Mouse (Mus musculus) embryo, embryonic 11 days (tissue): ENCODE measurements around the gene Adgrd1.

Experiments used
- DNase-seq: peaks from one replicate; pipeline ENCODE4 v3.0.0-alpha.2; 2015

Gene Adgrd1

DNA sequence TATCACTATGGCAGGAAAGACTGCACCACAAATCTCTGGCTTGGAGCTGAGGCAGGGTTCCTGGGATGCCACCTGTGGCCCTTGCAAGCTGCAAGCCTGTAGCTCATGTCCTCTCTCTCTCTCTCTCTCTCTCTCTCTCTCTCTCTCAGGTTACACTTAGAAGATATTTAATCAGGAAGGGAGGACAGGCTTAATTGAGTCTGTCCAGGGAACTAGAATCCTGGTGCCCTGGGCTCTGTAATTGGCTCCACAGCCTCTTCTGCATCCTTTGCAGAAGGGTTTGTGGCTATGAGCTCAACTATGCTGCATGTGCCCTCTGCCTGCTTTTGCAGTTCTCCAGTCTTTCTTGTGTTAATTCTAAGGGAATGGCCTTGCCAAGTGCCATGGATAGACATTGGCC, 111.7 kb downstream of the Adgrd1 start:
- no peak for DNase-seq

DNA sequence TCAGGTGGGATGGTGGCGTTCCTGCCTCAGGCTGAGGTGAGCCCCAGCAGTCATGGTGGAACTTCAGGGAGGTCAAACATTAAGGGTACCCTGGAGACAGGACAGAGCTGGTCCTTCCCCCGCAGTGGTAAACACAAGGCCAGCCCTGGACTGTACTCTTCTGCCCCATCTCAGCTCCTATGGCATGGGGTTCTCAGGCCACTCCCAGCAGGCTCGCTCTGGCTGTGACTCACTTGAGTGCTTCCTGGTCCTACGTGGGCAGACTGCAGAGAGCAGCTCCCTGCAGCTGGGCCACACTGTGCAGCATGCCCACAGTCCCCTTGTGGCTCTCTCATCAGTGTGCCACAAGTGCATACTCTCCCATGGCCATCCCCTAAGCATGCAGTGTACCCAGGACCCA, 112.3 kb downstream of the Adgrd1 start:
- DNase-seq = no peak

DNA sequence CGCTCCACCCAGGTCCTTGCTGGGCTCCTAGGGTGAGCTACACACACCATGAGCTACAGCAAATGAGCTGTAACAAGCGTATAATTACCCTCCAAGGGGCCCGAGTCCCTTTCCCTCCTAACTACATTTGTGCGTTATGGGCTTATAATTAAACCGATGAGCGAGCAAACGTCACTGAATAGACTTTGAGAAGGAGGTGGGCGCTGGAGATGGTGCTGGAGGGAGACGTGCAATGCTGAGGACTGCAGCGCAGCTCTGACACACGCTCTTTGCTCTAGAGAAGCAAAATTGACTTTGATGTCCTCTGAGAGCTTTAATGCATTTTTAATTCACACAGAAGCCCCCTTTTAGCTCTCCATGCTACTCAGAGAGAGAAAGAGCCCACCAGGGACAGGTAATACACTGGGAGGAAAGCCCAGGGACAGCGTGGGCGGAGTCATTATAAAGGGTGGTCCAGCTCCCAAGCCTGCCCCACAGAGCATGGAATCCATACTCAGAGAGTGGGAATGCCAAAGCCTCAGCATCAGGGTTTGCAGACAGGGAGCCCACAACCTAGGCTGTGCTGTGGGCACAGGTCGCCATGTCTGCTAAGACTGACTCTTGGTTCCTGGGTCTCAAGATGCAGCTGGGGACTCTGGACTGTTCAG, 115.0 kb downstream of the Adgrd1 start:
- DNase-seq = no peak

DNA sequence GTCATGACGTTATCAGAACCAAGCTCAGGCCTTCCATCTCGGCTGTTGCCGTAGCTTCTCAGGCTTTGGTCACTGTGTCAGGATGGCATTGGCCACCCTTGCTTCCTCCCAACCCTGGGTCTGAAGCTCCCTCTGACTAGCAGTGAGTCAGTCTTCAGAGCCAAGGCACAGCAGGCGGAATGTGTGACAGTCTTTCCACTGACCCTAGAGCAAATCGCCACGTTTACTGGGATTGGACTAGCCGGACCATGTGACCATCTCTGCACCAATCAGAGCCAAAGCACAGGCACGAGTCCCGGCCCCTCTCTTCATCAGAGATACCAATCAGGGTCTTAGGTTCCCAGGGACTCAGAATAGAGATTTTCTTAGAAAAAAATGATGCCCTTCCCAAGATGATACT, 117.5 kb downstream of the Adgrd1 start:
- DNase-seq = peak; percentile 52

DNA sequence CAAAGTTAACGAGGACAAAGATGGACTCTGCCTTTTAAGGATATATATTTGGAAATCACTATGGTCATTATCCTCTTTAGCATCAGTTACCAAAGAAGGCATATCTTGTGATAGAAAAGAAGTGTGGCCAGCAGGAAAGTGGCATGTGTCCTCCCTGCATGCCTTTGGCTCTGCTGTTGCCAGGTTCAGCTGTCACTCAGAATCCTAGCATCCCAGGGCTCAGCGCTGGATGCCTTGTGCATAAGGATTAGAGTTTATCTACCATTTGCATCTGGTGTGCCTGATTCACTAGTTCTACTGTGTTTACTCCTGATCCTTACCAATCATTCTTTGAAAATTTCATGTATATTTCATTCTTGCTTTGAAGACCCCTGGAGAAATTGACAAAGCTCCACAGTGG, 119.5 kb downstream of the Adgrd1 start:
- DNase-seq = no peak

DNA sequence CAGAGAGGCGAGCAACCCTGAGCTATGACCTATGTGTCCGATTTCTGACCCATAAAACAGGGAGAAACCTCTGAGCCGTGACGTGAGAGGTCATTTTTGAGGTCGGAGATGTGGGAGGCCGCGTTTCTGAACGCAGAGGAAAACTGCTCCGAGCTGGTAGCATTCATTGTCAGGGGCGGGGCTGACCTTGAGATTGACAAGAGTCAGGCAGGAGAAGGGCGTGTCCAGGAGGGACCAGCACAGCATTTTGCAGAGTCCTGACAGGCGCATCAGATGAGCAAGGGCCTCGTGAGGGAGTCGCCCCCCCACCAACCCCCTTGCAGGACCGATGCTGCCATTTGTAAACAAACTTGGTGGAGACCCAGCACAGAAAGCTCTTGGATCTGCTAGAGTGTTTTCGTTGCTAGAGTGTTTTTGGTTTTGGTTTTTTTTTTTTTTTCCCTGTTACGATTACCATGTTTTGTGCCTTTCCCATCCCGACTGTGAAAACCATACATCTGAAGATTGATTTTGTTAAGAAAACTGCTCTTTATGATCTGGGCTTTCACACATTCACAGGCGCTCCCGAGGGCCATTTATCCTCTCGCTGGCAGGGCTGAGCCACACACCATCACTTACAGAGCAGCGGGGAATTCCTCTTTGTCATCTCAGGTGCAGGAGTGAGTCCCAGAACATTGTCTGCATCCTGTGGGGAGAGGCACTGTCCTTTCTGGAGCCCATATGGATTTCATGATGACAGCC, 121.1 kb downstream of the Adgrd1 start:
- peak; percentile 74 for DNase-seq

DNA sequence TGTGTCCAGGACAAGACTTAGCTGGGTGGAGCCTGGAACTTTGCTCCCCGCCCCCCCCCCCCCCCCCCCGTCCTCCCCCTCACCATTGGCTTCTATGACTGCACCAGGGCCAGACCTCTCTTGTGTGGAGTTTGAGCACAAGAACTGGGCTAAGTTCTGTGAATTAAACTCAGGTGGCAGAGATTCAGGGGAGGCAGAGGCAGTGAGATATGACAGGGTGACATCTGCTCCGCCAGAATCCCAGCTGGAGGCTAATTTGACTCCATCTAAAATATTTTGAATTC, 121.6 kb downstream of the Adgrd1 start:
- no peak for DNase-seq

DNA sequence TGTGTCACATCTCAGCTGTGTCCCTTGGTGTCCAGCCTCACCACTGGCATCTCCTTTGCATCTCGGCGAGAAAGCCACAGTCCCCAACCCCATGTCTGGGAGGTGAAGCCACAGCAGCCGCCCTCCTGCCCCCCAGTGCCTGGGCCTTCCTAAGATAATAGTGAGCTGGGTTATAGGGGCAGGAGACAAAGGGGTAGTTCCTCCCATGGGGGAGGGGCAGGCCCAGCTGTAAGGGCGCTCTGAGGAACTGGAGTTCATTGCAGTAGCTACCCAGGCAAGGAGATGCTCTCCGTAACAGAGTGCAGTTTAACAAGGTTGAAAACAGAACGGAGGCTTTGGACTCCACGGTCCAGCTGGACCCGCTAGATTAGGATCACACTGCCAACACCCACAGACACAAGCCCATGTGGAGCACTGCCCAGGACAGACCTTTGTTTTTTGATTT, 122.0 kb downstream of the Adgrd1 start:
- peak; percentile 58 for DNase-seq

DNA sequence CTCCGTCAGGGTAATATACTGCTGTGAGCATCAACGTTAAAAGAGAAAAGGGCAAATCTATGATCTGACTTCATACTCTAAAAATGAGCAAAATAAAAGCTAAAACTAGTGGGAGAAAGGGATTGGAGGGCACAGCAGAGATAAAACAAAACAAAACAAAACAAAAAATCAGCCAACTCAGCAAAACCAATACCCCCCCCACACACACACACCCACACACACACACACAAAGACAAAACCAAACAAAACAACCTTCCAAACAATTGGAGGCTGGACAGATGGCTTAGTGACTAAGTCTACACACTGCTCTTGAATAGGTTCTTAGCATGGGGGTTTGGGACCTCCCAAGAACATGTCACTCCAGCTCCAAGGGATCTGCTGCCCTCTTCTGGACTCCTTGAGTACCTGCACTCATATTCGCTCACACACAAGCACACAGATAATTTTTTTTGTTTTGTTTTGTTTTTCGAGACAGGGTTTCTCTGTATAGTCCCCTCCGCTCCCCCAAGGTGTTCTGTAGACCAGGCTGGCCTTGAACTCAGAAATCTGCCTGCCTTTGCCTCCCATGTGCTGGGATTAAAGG, 122.7 kb downstream of the Adgrd1 start:
- no peak for DNase-seq

DNA sequence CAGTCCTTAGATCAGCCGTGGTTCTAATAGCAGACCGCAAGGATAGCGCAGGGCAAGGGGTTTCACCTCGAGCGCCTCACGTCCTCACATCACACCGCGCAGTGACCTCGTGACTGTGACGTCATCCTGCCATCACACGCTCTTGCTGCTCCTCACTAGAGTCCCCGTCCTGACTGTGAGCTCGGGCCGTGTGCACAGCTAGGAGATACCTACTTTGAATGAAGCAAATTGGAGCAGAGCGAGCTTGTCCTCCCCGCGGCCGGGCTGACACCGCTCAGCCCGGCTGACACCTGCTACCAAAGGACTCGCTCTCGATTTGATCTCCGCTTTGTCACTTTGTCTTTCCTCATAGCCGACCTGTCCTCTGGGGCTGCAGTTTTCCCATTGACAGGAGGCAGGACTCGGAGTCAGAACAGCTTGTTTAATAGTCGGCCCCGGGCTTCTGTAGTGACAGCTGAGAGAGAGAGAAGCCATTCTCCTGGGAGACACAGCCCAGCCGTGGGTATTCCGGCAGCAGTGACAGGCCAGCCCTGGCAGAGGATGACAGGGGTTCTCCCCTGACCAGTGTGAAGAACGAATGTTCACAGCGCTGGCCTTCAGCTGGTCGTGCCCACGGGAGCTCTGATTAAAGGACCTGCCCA, 129.4 kb downstream of the Adgrd1 start:
- no peak for DNase-seq

DNA sequence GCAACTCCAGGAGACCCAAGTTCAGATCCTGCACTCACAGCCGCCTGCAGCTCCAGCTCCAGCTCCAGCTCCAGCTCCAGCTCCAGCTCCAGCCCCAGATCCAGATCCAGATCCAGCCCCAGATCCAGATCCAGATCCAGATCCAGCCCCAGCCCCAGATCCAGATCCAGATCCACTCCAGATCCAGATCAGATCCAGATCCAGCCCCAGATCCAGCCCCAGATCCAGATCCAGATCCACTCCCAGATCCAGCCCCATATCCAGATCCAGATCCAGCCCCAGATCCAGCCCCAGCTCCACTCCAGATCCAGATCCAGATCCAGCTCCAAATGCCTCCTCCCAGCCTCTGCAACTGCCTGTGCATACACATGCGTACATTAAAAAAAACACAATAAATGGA, 131.6 kb downstream of the Adgrd1 start:
- no peak for DNase-seq

DNA sequence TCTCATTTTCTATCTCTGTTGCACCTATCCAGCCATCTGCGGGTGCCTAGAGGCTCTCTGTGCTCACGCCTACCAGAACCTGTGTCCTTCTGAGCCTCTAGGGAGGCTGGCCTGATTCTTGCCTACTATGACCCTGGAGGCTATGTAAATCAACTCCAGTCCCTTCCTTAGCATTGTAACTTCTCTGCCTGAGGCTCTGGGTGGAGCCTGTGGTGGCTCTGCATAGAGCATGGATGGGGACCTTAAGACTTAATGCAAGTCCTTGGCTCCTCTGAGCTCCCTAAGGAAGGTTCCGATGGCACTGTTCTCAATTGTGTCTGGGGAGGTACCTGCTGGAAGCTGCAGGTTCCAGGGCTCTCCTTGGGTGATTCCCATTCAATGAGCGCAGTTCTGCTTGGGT, 136.8 kb downstream of the Adgrd1 start:
- no peak for DNase-seq

DNA sequence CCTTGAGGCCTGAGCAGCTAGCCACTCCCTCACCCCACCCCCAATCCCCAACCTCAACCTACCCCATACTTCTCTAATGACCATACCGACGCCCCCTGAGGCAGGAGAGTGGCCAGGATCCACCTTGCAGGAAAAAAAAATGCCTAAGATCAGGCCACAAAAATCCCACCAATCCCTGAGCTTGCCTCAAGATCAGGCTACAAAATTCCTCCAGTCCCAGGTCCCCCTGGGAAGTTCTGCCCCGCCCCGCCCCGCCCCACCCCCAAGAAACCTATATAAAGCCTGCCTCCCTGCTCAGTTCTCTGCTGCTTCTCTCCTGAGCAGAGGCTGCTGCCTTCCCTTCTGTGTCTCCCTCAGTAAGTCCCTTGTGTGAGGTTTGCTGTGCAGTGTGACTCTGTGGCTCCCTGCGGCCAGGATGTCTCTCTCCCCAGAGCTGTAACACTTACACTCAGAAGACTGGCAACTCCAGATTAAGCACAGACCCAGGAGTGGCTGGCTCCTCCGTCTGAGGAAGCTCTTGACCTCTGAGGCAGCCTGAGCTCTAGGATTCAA, 137.4 kb downstream of the Adgrd1 start:
- DNase-seq = no peak

DNA sequence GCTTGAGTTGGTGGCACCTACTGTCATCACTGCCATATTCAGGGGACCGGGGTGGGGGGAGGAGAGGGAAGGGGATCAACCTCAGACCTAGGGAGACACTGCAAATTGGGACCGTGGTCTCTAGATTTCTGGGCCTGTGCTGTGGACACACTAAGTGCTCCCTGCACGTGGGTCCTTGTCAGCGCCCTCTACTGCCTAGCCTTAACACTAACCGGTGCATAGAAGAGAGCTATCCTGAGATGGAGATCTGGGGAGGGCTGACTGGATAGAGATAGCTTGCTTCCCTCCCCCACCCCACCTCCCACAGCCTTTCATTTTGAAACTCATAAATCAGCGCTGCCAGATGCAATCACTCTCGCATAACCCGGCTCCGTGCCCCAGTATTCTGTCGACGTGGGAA, 139.8 kb downstream of the Adgrd1 start:
- DNase-seq = no peak

DNA sequence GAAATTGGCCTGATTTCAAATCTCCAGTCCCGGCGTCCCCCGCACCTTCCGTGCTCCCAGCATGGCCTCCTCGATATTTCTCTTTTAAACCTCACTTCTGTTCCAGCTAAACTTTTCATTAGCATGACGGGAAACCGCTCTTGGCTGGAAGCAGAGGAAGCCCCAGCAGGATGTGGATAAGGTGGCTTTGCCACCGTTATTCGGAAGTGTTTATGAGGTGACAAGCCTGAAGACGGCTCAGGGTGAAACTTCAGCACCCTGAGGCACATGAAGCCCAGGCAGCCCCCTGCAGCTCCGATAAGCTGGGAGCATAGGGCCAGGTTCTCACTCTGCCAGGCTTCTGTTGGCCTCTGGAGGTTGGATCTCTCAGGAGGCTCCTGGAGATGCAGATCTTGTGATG, 145.3 kb downstream of the Adgrd1 start:
- no peak for DNase-seq

DNA sequence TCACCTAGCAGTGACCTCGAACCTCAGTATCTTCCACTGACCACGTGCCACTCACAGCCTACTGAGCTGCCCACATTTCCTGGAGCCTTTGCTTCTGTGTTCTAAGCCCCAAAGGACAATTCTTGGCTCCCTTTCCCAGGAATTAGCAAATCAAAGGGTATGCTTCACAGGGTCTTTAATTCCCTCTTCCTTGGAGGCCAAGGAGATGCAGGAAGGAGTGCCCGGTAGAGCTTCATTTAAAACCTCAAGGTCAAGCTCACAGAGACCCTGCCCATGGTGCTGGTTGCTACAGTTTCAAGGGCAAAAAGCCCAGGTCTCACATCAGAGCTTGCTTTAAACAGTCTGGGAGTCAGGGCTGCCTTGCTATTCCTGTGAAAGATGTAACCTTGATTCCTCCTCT, 145.7 kb downstream of the Adgrd1 start:
- no peak for DNase-seq

DNA sequence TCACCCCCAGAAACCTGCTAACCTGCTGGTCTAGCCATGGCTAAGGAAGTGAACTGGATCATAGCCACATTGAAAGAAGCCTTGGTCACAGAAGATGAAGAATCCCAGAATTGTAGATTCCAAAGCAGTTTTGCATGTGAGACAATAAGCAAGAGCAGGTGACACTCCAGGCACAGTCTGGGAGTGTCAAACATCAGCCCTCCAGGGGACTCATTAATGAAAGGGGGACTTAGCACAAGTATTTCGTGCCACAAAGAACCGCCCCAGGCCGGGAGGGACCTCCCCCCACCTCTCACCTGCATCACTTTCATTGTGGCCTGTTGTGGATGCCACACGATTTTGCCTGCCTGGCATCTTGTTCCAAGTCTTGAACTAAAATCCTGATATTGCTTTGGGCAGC, 146.6 kb downstream of the Adgrd1 start:
- no peak for DNase-seq

DNA sequence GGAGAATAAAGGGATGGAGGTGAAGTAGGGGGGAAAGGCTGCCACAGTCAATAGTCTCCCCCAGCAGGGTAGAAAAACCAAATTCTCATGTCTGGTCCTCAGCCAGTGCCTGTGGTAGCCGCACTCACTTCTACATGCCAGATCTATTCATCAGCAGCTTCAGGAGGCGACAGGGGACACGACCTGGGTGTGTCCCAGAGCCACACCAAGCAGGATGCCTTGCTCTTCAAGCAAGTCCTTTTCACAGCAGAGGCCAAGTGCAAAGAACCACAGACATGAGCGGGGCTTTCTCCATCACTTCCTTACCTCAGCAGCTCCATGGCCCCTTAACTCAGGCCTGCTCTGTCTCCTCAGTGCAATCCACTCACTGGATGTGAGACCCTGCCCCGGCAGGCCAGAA, 147.8 kb downstream of the Adgrd1 start:
- DNase-seq = no peak

DNA sequence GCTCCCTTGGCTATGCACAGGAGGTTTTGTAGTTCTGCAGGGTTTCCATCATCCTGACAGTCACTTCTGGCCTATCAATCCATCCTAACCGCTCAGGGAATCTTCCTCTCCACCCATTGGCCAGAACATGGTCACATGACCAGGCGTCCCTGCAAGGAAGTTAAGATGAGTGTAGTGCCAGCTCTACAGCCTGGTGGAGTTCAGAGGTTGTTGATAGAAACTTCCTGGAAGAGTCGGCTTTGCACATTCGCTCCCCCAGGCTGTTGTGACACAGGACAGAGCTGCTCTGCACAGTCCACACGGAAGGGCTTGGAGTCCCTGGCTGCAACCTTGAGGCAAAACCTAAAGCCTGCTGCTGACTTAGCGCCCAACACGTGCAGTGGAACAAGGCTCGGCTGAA, 152.5 kb downstream of the Adgrd1 start:
- DNase-seq = no peak
